Mouse (Mus musculus): ENCODE results near the gene Ccdc42. TPM values are rescaled to one million over a fixed set of nuclear protein-coding genes. Genes with fewer than 3 reads are reported as not detected.

Gene Ccdc42
- total RNA-seq, 2 experiments from 2014 or later = not detected

DNA sequence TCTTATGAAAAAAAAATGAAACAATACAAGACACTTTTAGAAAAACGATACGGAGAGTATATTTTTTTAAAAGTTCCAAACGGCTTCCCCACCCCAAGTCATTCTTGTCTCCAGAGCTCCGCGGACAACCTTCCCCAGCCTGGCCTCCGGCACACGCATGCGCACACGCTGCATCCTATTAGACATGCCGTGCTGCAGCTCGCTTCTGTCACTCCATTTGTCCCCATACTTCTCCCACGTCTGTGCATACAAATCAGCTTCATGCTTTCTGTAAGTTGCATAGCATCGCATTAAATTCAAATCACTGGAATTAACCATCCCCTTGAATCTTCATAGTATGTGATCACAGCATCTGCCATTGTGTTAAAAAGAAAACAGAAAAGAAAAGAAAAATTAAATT lies 3.6 kb upstream of the Ccdc42 start:
- ATAC-seq (replicated peaks; ENCODE audit: low FRiP score, poor library complexity, severe bottlenecking) = no peak

DNA sequence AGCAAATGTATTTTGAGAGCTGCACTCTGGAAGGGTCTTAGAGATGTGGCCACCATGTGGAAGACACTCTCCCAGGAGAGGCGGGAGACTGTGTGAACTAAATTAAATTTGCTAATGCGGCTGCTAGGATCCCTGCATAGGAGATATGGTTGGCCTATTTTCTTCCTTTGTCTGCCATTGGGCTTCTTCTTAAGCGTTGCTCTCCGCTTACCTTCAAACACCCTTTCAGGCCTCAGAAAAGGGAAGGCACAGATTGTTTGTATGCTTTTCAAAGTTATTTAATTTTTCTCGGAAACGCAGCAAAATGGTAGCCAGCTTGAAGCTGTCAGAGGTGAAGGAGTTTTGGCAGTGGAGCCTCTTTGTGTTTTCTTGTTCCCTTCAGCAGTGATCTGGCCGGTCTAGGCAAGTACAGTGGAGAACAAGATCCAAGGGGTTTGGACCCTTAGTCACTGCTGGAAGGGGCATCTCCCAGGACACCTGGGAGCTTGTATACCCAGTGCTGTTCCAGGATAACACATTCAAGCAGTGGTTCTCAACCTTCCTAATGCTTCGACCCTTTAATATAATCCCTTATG lies 2.8 kb upstream of the Ccdc42 start:
- ATAC-seq (replicated peaks; ENCODE audit: low FRiP score, poor library complexity, severe bottlenecking) = no peak

DNA sequence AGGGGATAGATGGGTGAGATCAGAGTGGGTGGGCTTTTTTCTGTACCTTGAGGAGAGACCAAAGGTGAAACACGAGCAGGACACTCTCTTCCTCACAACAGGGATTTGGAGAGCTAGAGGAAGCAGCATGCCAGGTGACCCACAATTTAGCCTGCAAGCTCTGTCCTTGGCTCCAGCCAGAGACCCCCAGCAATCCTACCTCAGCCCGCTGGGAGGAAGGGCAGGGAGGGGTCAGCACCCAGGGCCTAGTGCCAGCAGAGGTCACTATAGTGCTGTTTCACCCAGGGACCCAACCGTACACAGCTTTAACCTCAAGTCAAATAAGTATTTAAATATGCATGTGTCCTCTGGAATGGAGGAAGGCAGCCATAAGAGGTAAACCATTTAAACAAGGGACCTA lies 931 bp upstream of the Ccdc42 start:
- no peak for ATAC-seq (replicated peaks; ENCODE audit: low FRiP score, poor library complexity, severe bottlenecking)

DNA sequence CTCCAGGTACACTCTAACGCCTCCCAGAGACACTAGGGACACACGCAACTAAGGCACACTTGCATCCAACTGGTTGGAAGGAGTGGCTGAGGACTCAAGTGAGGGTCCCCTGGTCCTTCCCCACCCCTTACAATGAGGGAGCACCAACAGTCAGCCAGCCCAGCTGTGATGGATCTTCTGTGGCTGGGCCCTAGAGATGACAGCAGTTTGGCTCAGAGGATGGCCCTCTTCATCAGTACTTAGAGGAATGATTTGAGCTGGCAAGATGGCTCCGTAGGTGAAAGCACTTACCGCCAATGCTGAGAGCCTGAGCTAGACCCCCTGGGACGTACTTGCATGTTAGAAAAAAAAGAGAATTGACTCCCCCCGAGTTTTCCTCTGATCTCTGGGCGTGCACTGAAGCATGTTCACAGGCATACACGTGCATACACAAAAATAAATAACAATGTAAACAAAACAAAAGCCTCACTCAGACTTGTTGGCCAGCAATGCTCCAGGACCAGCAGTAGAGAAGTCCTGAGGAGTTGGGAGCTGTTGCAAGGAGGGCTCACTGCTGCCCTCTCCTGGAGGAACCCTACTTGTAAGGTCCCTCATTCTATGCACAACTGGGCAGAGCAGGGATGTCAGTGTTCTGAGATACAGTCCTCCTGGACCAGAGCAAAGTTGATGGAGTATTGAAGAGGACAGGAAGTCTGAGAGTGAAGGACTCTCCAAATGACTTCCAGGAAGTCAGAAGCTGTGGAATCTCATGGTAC lies 2.4 kb downstream of the Ccdc42 start:
- peak; percentile 70; the same call in 1 of the 2 replicates for ATAC-seq (replicated peaks; ENCODE audit: low FRiP score, poor library complexity, severe bottlenecking)

DNA sequence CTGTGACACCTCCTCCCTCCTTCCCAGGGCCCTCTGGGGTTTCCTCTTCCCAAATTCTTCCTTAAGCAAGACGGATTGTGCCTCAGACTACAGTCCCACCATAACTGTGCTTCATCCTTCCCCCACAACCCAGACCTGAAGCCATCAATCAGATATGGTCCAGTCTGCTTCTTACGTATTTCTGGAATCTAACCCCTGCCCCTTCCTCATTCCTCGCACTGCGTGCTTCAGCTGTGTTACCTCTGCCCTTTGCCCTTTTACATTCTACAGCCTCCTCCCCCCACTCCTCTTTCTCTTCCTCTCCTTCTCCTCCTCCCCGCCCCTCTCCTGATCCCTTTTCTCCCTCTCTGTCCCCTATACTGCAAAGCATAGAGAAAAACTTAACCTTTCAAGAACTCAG lies 4.9 kb downstream of the Ccdc42 start:
- ATAC-seq (replicated peaks; ENCODE audit: low FRiP score, poor library complexity, severe bottlenecking) = no peak

DNA sequence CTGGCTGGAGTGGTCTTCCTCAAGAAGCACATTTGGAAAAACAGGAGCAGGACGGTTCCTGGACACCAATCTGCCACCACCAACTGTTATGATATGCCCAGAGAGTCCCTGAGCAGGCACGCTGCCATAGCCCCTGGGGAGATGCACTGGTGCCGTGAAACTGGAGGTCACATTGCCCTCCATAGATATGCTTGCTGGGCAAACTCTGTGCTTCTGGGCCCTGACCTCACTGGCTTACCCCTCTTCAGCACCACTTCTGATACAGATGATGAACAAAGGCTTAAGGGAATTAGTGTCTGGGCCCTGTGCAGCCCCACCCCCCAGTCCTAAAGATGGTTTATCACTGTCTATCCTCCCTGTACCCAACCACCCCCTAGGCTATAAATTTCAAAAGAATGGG lies 6.4 kb downstream of the Ccdc42 start:
- ATAC-seq (replicated peaks; ENCODE audit: low FRiP score, poor library complexity, severe bottlenecking) = no peak

DNA sequence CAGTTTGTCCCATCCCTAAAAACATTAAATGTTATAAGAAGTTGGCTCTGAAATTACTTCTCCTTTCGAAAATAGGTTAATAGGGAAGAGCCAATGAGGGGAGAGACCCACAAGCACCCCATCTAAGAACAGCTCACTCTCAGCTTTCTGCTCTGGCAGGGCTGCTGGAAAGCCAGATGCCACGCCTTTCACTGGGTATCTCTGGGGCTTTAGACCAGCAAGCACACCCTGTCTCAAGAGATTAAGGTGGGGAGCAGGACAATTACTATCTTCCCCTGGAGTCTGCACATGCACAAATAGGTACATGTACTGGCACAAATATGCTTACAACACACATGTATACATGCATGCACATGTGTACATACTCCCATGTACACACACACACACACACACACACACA lies 11.1 kb downstream of the Ccdc42 start:
- no peak for ATAC-seq (replicated peaks; ENCODE audit: low FRiP score, poor library complexity, severe bottlenecking)

DNA sequence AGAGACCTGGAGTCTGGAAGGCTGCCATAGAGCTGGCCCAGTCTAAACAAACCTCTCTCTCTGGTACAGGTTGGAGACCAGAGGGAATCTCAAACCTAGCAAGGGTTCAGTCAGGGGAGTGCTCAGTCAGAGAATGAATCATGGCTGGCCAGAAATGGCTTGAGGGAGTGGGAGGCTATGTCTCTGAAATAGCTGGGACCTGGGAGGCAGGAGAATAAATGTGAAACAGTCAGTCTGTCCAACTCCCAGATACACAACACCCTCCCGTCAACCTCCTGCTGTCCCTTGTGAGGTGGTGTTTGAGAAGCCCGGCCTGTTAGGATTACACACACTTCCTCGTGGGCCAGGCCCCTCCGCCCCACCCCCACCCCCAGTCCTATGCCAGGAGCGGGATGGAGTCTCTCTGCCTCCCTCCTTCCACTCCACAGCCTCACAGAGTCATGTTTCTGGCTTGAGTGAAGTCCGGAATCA lies 13.8 kb downstream of the Ccdc42 start:
- no peak for ATAC-seq (replicated peaks; ENCODE audit: low FRiP score, poor library complexity, severe bottlenecking)

DNA sequence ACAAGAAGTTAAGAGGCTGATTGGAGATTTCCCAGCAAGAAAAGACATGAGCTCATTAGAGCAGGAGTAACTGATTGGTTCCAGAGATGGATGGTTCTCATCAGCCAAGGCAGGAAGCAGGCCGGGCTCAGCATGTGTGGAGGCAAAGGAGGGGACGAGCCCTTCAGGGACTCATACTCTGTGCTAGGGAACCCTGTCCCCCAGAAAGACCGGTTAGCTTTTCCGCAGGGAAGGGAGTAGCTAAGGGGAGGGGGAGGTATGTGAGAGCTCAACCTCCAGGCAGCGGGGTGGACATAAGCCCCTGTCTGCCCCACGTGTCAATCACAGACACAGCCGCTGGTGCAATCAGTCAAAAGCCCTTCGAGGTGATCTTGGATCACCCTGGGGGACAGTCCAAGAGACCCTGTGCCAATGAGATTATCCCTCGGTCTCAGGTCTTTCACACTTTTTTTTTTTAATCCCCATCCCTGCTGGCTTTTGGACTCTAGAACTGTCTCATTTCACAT lies 14.7 kb downstream of the Ccdc42 start:
- no peak for ATAC-seq (replicated peaks; ENCODE audit: low FRiP score, poor library complexity, severe bottlenecking)

DNA sequence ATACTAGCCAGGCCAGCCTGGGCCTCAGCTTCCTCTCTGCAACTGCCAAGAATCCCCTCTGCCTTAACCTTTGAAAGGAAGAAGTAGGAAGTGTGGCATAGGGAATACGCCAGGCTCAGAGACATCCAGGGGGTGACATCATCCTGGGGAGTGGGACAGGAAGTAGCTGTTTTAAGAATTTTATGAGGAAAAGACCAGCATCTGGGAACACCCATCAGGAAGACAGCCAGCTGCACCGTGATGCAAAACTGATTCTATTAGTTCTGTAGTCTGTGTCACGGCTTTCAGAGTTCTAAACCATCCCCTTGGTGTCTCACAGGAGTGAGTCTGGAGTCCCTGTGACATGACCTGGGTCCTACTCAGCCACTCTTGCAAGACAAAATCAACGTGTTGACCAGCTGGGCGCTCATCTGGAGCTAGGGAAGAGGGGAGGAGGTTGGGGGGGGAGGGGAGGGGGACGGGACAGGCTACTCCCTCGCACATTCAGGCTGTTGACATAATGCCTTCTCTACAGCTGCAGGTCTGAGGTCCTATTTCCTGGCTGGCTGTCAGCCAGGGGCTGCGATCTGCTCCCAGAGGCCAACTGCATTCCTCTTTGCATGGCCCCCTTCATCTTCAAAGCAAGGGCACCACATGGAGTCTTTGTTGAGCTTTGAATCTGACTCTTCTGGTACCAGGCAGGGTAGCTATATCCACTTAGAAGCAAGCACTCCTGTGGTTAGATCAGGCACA lies 15.5 kb downstream of the Ccdc42 start:
- no peak for ATAC-seq (replicated peaks; ENCODE audit: low FRiP score, poor library complexity, severe bottlenecking)

DNA sequence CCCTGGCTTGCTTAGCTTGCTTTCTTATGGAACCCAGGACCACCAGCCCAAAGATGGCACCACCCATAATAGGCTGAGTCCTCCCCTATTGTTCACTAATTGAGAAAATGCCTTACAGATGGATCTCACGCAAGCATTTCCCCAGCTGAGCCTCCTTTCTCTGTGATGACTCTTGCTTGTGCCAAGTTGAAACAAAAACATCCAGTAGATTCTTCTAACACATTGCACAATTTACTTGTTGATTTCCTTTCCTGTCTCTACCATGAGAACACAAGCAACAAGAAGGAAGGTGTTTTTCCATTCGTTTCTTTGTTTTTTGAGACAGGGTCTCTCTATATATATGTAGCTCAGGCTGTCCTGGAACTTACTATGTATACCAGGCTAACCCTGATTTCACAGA lies 20.2 kb downstream of the Ccdc42 start:
- ATAC-seq (replicated peaks; ENCODE audit: low FRiP score, poor library complexity, severe bottlenecking) = no peak

DNA sequence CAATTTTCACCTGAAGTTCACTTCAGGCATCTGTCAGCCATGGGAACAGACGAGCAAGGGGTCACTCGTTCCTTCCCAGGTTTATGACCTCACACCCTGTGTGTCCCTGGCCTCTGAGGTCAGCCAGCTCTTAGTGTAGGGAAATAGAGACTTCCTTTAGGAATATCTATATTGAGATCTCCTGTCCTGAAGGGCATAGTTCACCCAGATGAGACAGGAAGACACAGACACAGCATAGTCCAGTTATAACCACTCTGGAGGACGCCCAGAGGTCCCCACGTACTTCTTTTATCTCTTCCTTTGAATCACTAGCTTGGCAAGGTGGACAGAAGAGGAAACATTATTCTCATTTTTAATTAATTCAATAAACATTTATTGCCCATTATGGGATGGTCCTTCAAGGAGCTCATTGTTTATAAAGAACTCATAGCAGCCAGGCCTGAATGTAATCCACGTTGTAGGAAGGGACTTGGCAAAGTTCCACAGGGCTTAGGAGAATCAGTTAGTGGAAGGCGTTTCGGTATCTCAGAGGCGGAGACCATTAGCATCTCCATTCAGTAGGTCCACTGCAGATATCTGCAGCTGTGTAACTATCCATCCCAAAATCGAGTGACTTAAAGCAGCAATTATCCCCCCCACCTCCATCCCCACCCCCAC lies 23.2 kb downstream of the Ccdc42 start:
- ATAC-seq (replicated peaks; ENCODE audit: low FRiP score, poor library complexity, severe bottlenecking) = no peak

DNA sequence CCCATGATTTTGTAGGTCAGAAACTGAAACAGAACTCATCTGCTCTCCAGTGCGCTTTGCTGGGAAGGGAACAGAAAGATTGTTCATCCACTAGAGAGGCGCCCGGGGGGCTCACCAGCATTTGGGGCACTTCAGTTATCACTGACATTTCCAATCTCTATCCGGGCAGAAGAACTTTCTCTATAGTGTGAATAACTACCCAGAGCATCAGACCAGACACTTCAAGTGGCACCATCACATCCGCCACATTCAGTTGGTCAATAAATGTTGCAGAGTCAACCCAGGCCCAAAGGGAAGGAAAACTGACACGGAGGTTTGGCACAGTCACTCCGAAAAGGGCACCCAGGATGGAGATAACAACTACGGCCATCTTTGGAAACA lies 23.7 kb downstream of the Ccdc42 start:
- ATAC-seq (replicated peaks; ENCODE audit: low FRiP score, poor library complexity, severe bottlenecking) = no peak

DNA sequence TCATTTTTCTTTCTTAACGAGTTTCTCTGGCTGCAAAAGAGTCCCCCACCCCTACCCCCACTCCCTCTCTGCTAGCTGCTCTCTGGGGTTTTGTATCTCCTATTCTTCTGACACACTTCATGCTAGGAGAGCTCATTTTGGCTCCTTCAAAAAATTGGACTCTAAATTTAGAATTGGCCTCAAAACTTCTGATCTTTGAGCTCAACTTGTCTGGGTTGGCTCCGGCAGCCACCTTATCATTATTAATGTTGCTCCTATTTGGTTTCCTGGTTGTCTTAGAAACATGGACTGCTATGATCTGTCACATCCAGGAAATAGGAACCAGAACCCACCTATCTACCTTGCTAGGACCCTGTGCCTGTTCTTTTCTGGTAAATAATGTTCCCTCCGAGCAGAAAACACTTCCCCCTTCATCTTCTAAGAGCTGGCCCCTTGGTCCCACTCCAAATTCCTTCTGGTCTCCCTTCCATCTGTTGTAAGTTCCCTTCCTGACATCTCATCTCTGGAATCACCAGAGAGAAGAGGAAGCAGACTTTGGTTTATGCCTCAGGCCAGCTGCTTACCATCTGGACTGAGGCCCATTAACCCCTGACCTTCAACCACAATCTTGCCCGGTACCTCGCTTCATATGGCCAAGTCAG lies 26.4 kb downstream of the Ccdc42 start:
- no peak for ATAC-seq (replicated peaks; ENCODE audit: low FRiP score, poor library complexity, severe bottlenecking)

DNA sequence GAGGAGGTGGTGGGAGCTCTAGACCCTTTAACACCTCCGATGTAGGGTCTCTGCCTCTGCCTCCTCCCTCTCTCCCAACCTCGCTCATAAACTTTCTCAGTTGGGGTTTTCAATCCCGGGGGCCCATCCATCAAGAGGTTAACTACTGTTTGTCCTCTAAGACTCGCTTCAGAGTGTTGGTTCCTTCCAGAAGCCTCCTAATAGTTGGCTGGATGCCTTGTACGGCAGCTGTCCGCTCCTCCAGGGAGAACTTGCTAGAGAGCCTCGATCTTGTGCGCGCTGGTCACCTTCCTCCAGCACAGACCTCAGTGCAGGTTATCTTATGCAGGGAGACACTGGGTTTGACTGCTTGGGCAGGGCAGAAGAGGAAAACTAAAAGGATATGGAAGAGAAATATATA lies 35.9 kb downstream of the Ccdc42 start:
- ATAC-seq (replicated peaks; ENCODE audit: low FRiP score, poor library complexity, severe bottlenecking) = no peak

DNA sequence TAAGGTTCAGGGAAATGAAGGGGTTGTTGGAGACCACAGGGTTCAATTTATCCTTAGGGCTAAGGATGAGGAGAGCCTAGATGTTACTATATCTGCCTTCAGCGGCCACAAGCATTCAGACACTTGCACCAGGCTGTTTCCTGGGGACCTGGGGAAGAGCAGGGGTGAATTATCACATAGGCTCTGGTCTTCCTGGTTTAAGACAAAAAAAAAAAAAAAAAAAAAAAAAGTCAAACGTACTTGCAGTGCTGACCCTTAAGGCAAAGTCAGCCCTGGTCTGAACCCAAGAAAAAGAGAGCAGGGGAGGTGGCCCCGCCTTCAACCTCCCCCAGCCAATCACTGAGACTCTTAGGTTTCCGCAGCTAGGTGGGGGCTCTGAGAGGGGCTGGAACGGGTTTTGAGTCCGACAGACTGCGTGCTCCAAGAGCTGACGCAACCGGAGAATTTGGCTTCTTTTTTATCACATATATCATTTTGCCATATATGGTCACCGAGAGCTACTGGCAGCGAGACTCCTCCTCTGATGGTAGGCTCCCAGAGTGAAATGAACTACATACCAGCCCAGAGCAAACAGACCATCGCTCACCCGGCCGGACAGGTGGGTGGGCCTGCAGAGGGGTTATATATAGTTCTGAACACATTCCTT lies 36.5 kb downstream of the Ccdc42 start:
- ATAC-seq (replicated peaks; ENCODE audit: low FRiP score, poor library complexity, severe bottlenecking) = no peak

DNA sequence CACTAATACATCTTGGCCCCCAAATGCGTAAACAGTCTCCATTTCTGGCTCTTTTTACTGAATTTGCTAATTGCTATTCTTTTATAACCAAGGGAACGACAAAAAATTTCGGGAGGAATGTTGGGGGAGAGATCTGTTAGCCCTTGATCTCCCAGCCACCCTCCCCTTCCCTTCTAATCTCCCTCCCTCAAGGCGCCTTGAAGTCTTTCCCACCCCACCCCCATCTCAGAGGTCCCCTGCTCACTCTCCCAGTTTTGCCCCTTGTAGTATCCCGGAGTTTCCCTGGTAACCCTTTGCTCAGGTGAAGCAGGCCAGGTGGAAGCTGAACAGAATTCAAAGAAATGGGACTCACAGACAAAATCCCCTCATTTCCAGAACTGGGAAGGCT lies 37.0 kb downstream of the Ccdc42 start:
- no peak for ATAC-seq (replicated peaks; ENCODE audit: low FRiP score, poor library complexity, severe bottlenecking)

DNA sequence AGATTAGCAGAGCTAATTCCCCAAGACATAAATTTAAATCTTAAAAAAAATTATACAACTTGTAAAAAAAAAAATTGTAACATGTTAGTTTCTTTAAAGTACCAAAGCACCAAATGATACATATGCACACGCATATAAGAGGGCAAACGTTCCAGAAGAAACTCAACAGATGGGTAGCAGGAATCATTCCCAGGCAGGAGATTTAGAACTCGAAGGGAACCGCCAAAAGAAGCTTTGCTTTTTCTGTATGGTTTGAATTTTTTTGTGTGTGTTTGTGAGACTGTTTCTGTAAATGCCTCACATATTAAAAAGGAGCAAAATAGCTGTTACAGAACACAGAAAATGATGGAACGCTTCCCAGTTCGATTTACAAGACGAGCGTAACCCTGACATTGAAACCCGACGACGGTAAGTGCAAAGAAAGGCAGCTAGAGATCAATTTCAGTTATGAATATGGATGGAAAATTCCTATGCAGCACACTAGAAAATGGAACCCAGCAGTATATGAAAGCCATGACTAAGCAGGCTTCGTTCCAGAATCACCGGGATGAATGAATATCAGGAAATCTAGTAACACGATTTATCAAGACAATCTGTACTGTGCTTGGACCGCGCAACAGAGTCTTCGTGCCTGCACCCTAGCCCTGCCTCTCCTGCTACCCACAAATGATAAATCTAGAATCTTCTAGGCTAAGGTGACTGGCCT lies 44.9 kb downstream of the Ccdc42 start:
- ATAC-seq (replicated peaks; ENCODE audit: low FRiP score, poor library complexity, severe bottlenecking) = no peak

Measured in erythroblast, adult 5-6 weeks (primary cell).